Mouse (Mus musculus) retina, adult 2 months (tissue): ENCODE results near the gene Wdfy2.

Source experiments
- DNase-seq: peaks from one replicate; pipeline ENCODE4 v3.0.0-alpha.2; 2012; ENCODE audit warnings: low read depth, low spot score

The Wdfy2 gene

GRCm38 (mm10) chr14:62842976-62843375 lies 5.5 kb downstream of the Wdfy2 start:
- no peak for DNase-seq

DNA sequence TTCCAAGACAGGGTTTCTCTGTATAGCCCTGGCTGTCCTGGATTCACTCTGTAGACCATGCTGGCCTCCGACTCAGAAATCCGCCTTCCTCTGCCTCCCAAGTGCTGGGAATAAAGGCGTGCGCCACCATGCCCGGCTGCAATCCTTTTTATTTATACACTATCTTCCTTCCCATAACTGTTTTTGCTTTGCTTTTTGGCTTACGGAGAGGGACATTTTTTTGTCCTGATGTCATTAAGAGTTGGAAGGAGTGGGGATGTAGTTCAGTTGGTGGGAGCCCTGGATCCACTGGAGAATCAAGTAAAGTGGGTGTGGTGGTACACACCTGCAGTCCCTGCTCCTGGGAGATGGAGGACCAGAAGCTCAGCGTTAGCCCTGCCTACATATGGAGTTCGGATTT lies 6.7 kb downstream of the Wdfy2 start:
- DNase-seq: no peak

- no peak for DNase-seq
Measured at GRCm38 (mm10) chr14:62845011-62845840, 7.7 kb downstream of the Wdfy2 start.

- DNase-seq: peak; percentile 75
Measured at GRCm38 (mm10) chr14:62850980-62851379, 13.5 kb downstream of the Wdfy2 start.

- no peak for DNase-seq
Measured at GRCm38 (mm10) chr14:62852840-62853239, 15.4 kb downstream of the Wdfy2 start.

DNA sequence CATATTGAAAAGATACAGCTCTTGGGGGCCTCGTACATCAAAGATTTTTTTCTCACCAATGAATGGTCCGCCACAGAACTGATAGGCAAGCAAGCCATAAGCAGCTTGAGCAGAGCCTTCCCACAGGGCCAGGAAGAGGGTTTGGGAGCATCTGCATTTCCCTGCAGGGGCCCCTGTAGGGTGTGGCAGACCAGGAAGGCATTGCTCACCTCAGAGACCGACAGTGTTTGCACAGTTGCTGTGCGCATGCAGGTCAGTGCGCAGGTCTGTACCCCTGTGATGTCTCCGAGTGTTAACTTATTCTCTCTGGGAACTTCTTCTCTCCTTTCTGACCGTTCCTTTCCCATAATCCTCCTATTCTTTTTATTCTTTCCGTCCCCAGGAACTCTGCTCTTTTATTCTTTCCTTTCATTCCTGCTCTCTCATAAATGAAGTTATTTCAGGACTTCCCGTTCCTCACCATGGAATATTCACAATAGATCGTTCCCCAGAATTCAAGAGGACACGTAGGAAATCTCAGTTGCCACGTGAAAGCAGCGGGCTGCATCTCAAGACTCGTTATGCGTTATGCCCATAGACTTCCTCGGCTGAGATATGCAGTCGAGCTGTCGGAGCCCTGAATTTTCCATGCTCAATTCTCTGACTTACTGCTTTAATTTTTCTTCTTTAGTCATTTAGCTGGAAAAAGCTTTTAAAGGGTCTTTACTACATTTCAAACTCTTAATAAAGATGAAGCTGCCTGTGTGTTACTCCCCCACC lies 17.8 kb downstream of the Wdfy2 start:
- DNase-seq: no peak

- no peak for DNase-seq
Measured at GRCm38 (mm10) chr14:62855863-62856262, 18.4 kb downstream of the Wdfy2 start.

DNA sequence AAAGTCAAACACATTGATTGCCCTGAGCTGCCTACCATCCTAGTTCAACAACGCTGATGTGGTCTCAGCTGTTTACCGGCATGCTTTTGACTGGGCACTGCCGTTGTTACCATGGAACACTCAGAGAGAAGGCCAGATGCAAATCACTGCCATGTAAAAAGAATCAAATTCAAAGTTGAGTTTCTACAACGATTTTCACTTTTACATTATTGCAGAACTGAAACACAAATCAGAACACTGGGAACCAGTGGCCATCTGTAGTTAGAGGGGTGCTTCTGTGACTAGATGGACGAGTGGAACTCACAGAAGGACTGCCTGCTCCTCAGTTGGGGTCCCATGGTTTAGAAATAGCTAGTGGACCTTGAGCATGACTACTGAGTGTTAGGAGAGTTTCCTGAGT lies 19.0 kb downstream of the Wdfy2 start:
- no peak for DNase-seq

GRCm38 (mm10) chr14:62857879-62858278 lies 20.4 kb downstream of the Wdfy2 start:
- DNase-seq: no peak

GRCm38 (mm10) chr14:62858311-62858710 lies 20.8 kb downstream of the Wdfy2 start:
- DNase-seq: no peak

DNA sequence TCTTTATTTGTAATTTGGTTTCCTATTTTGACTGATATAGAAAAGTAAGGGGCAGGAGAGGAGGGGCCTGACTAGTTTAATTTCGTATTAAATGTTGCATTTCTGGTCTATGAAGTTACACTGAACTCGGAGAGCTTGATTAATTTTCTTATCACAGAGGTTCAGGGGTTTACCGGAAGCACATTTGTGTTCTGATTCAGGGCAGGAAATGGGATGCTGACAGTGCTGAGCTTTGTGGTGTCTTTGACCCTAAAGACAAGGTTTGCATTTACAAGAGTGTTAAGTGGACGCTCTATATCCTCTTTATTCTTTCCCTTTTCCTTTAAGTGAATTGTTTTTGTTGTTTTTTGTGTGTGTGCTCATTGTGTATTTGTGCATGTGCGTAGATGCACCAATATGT lies 25.1 kb downstream of the Wdfy2 start:
- no peak for DNase-seq

DNA sequence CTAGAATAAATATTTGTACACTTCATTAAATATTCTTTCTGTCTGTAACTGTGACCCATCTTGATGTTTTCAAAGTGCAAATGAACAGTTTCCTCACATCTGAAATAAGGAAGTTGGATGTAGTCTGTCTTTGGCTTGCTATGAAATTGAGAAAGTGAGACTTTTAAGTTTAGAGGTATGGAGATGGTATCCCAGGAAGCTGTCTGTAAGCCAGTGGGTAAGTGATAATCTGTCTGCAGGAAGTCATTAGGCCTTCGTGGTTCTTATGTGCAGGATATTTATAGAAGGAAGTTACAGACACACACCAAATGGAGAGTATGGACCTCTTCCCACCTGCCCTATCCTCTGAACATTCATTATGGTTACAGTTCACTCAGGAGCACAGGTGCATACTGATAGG lies 26.8 kb downstream of the Wdfy2 start:
- DNase-seq: no peak

DNA sequence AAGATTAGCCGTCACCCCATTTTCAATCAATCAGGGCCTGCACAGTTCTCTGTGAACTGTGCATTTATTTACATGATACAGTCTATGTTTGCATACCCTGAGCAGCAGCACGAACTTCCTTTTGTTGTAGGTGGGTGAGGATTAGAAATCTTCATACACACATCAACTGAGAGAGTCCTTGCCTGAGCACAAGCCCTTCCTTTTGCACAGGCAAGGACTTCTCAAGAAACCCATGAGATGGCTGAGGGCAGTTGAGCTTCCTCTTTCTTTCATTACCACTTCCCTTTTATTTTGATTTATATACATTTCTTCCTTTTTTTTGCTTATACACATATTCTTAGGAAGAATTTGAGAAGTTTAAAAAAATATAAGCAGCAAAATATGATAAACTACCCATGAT lies 27.9 kb downstream of the Wdfy2 start:
- no peak for DNase-seq

- no peak for DNase-seq
Measured at GRCm38 (mm10) chr14:62867069-62867468, 29.6 kb downstream of the Wdfy2 start.

DNA sequence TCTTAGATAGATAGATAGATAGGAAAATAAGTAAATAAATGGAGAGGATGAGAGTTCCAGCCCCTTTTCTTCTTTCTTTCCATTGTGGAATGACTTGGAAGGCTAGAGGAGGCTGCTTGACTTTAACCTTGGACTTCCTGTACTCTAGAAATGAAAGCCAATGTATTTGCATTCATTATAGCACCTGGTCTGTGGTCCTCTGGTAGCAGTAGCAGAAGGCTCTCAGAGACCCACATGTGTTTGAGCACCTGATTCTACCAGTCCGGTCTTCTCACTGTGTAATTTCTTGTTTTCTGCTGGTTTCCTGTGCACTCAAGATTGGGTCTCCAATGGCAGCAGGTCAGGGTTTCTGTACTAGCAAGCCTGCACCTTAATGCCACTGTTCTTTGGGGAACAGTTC lies 30.1 kb downstream of the Wdfy2 start:
- no peak for DNase-seq

GRCm38 (mm10) chr14:62868254-62868653 lies 30.8 kb downstream of the Wdfy2 start:
- DNase-seq: no peak

GRCm38 (mm10) chr14:62870238-62870638 lies 32.8 kb downstream of the Wdfy2 start:
- no peak for DNase-seq

DNA sequence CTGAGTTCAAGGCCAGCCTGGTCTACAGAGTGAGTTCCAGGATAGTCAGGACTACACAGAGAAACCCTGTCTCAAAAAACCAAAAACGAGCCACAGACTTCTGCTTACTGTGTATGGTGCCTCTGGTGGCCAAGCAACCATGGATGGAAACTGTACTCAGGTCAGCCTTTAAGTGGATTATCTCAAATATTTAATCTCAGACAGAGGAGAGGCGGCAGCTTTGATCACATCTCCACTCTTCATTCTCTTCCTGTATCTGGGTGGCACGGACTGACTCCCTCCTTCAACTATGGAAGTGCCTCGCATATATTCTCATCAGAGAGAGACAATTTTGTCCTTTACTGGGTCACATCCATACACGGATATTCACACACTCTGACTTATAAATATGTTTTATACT lies 34.0 kb downstream of the Wdfy2 start:
- DNase-seq: no peak

DNA sequence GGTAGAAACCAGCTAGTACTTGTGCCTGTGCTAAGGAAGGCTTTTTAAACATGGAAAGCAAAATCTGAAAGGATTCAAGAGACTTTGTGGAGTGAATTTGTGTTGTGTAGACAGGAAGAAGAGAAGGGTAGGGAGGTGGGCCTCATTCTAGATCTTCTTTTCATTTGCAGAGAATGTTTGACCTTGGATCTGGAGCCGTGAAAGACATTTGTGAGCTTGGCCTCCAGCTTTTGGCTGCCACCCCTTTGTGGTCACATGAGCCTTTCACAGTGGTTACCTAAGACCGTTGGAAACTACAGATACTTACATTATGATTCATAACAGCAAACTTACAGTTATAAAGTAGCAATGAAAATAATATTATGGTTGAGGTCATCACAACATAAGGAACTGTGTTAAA lies 34.5 kb downstream of the Wdfy2 start:
- DNase-seq: no peak

- DNase-seq: no peak
Measured at GRCm38 (mm10) chr14:62873820-62874219, 36.3 kb downstream of the Wdfy2 start.

- DNase-seq: no peak
Measured at GRCm38 (mm10) chr14:62874348-62874747, 36.9 kb downstream of the Wdfy2 start.

- DNase-seq: no peak
Measured at GRCm38 (mm10) chr14:62878076-62878475, 40.6 kb downstream of the Wdfy2 start.
